Mouse (Mus musculus) layer of hippocampus, adult 18-20 months (tissue): ENCODE measurements around the gene Cdc16. TPM values are rescaled to one million over a fixed set of nuclear protein-coding genes. Genes with fewer than 3 reads are reported as not detected.

Source experiments
- DNase-seq, 2 experiments: peaks; one replicate each; pipeline ENCODE4 v3.0.0; 2022; ENCODE audit warnings: low spot score in 2 of 2
- total RNA-seq, 2 experiments: library from RNA; stranded (reverse); gene quantifications; 2 replicates each; pipeline ENCODE4 v1.2.3; 2021

Cdc16 gene
- total RNA-seq, 2 experiments from 2014 or later, result 51.9 to 52.4 TPM

- no peak for DNase-seq
These were observed 40.2 kb downstream of the Cdc16 start for GRCm38 (mm10) chr8:13797676-13798075.

GRCm38 (mm10) chr8:13799566-13799965 is 42.1 kb downstream of the Cdc16 start:
- no peak for DNase-seq

DNA sequence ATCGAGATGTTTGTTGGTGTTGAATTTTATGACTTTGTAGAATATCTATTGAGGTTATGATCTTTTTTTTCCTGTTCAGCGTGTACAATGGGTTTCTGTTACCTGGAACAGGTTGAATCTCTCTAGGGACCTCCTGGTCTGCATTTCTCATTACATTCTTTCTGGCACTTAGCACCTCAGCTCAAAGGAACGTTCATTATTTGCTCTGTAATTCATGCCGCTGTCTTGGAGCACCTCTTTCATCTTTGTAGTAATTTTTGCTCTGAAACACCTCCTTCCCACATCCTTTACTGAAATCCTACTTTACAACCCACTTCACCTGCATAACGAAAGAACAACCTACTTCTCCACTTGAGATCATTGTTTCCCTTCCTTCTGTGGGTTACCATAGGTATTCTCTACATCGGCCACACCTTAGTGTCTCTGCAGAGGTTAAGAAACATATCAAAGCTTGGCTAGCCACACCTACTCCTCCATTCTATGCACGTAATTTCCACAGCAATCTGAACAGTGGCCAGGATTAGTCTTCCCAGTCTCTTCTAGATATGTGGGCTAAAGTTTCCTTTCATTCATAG is 71.2 kb downstream of the Cdc16 start:
- DNase-seq, result no peak

Other genes starting within 250 kb of the Cdc16 start
- gene 1700029H14Rik, start 195.2 kb upstream of the Cdc16 start, total RNA-seq, result not detected
- gene Rasa3, start 80.1 kb upstream of the Cdc16 start, total RNA-seq, result 10 to 100 TPM; 65.7 to 67.1 TPM
- 1 to 10 TPM; 1.9 to 3.4 TPM for gene Cfap97d2, start 51.8 kb upstream of the Cdc16 start, total RNA-seq
- 10 to 100 TPM; 31.3 to 36.8 TPM for gene Upf3a, start 27.9 kb downstream of the Cdc16 start, total RNA-seq
- not detected for gene AF366264, start 80.7 kb downstream of the Cdc16 start, total RNA-seq
- 10 to 100 TPM; 29.0 to 30.2 TPM for gene Champ1, start 112.0 kb downstream of the Cdc16 start, total RNA-seq
- gene Coprs, start 132.6 kb downstream of the Cdc16 start, total RNA-seq, result 10 to 100 TPM; 32.5 to 38.0 TPM